Mouse (Mus musculus) mesoderm, embryonic 11.5 days (tissue): Measurements from ENCODE around the gene Slc32a1.

Experiments used
- DNase-seq: peaks from one replicate; pipeline ENCODE4 v3.0.0-alpha.2; 2012; ENCODE audit warnings: low read depth, low spot score

The Slc32a1 gene

DNA sequence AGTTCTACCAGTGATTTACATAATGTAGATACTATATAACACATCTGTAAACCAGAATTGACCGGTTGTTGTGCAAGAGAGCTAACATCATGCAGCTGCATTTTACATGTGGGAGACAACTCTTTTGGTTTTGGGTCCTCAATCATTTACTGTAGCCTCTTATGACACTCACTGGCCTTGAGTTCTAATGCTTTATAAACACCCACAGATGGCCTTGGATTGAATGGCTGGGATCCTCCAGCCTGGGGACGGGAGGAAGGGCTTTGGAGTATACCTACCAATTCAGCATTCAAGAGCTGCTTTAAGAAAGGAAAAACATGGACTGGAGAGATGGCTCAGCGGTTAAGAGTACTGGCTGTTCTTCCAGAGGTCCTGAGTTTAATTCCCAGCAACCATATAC, 48.8 kb downstream of the Slc32a1 start:
- no peak for DNase-seq

DNA sequence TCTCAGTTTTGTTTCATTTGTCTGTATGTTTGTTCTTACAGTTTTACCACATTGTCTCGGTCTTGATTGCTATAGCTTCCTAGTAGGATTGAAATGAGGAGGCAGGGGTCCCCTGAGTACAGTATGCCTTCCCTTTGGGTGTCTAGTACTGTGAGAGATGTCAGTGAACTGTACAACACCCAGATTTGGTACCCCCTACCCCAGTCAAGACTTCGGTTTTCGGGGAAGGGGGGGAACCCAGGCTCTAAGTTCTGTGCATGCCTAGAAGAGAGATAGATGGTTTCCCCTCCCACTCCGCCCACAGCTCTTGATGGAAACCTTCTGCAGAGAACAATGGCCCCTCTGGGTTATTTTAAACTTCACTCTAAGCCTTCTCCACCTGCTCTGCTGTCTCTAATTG, 54.5 kb downstream of the Slc32a1 start, which contains the start of gene Ppp1r16b:
Ppp1r16b (plus strand) TSS at position 301 of the 400 bp plus-strand sequence.
- DNase-seq = no peak
